Mouse (Mus musculus) myocyte (in vitro differentiated cells): ENCODE measurements around the gene Matn3.

Source experiments
- E2F4 ChIP-seq: IDR thresholded peaks from one replicate; pipeline ENCODE4 v1.6.1; 2011; ENCODE audit warnings: mild to moderate bottlenecking, control low read depth, moderate library complexity; ENCODE audit not compliant: insufficient read depth
- MYOD1 ChIP-seq, 3 experiments: IDR thresholded peaks; one replicate each; pipeline ENCODE4 v1.6.1; 2011; ENCODE audit warnings: control low read depth in 2 of 3, low read depth in 2 of 3, mild to moderate bottlenecking in 2 of 3, moderate library complexity in 1 of 3; ENCODE audit not compliant: insufficient read length in 2 of 3, control insufficient read depth in 1 of 3
- POLR2A ChIP-seq: IDR thresholded peaks from one replicate; pipeline ENCODE4 v1.6.1; 2011; ENCODE audit warnings: low read depth, mild to moderate bottlenecking, control low read depth, moderate library complexity; ENCODE audit not compliant: insufficient read length
- TCF12 ChIP-seq: IDR thresholded peaks from one replicate; pipeline ENCODE4 v1.6.1; 2011; ENCODE audit warnings: mild to moderate bottlenecking, control low read depth; ENCODE audit not compliant: poor library complexity, insufficient read depth, severe bottlenecking
- TCF3 ChIP-seq: IDR thresholded peaks from one replicate; pipeline ENCODE4 v1.6.1; 2011; ENCODE audit warnings: low read depth, control low read depth; ENCODE audit not compliant: insufficient read length
- USF1 ChIP-seq: IDR thresholded peaks from one replicate; pipeline ENCODE4 v1.6.1; 2011; ENCODE audit warnings: low read depth, mild to moderate bottlenecking, control low read depth, moderate library complexity

DNA sequence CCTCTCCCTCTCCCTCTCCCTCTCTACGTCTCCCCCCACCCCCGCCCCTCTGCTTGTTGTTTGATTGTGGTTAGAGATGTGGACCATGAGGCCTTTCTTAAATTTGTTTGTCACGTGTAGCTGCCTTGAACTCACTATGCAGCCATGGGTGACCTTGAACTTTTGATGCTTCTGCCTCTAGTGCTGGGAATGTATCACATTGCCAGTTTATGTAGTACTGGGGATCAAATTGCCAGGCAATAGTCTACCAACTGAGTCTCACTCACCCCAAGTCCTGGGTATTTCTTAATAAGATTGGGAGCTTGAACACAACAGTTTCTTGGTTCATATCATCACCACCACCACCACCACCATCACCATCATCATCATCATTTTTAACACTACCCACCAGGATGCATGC is 73.3 kb downstream of the Matn3 start:
- no peak for TF ChIP-seq E2F4
- TF ChIP-seq POLR2A = no peak
- no peak for TF ChIP-seq USF1
- no peak for TF ChIP-seq MYOD1 (IDR thresholded peaks at IDR 0.05; ENCODE audit: control insufficient read depth in 1 of 3, insufficient read length in 2 of 3, low read depth in 2 of 3)
- TF ChIP-seq TCF3 = no peak
- TF ChIP-seq TCF12 = no peak
